Comparison of ENCODE assay signal across 9 mouse cellular contexts in genomic region chr10:81358841-81359240, GRCm38 (mm10). TPM values are rescaled to one million over a fixed set of nuclear protein-coding genes. Genes with fewer than 3 reads are reported as not detected.
DNase-seq lines count a peak whose midpoint lies in the region; ATAC-seq and TF ChIP-seq lines count a peak whose summit lies in the region.
"Had no signal": no experiment of that assay in that cellular context is flagged by ENCODE, and none has a peak within 500 bp of the region (broad histone marks: within the 10 kb centered on the region; RNA-seq: fewer than 3 reads in every experiment).

No protein-coding gene starts in this region.

- 0 out of 2 replicates have a peak, but pooled peaks cover 6% of the 10 kb centered on the region for H3K36me3 ChIP-seq in heart, postnatal 0 days (replicated peaks; ENCODE audit: control insufficient read depth, insufficient read depth, low read length)
- no peaks in the 10 kb centered on the region for H3K36me3 ChIP-seq in midbrain, embryonic 15.5 days (replicated peaks)

- H3K4me1 ChIP-seq in heart, postnatal 0 days (ENCODE audit: control insufficient read depth, insufficient read depth) = peaks cover 25% of the 10 kb centered on the region
- H3K4me1 ChIP-seq in bone marrow macrophage, adult 2 months (ENCODE audit: control insufficient read depth, insufficient read depth, low read length) = peaks cover 37% of the 10 kb centered on the region
- H3K4me1 ChIP-seq in midbrain, embryonic 15.5 days = peaks cover 36% of the 10 kb centered on the region

- no peak overlapping the region for H3K4me3 ChIP-seq in heart, postnatal 0 days (ENCODE audit: low read depth, low read length)
- peak overlapping the region; percentile 76 for H3K4me3 ChIP-seq in bone marrow macrophage, adult 2 months (ENCODE audit: insufficient read depth, low read length)
- H3K4me3 ChIP-seq in midbrain, embryonic 15.5 days = no peak overlapping the region

- TF ChIP-seq CTCF in heart, postnatal 0 days (IDR thresholded peaks at IDR 0.05; ENCODE audit: low read depth) = no peak
- no peak for TF ChIP-seq CTCF in bone marrow macrophage, adult 2 months (IDR thresholded peaks at IDR 0.05; ENCODE audit: low read depth, low read length)

- intact Hi-C loops in heart, postnatal 14 days (cut with DNase I) = loop anchor here (2.0 kb wide), 1 partner anchor 18 kb away; no protein-coding TSS in a partner anchor

- ATAC-seq in heart, postnatal 0 days (ENCODE audit: insufficient read depth, low read depth) = no peak
- ATAC-seq in midbrain, embryonic 15.5 days (replicated peaks) = no peak

- no peaks in the 10 kb centered on the region for H3K9me3 ChIP-seq in heart, postnatal 0 days (replicated peaks; ENCODE audit: control insufficient read depth, low read length)
- no peaks in the 10 kb centered on the region for H3K9me3 ChIP-seq in midbrain, embryonic 15.5 days

- 63% methylated on average over 1 of the region's 1 CpGs for WGBS in heart, postnatal 0 days
- 56% methylated on average over 1 of the region's 1 CpGs for WGBS in midbrain, embryonic 15.5 days

- H3K27ac ChIP-seq in heart, postnatal 0 days (ENCODE audit: low read depth) = no peak overlapping the region
- H3K27ac ChIP-seq in bone marrow macrophage, adult 2 months (ENCODE audit: insufficient read depth, low read depth, low read length) = peak overlapping the region; percentile 99
- no peak overlapping the region for H3K27ac ChIP-seq in midbrain, embryonic 15.5 days

- DNase-seq in heart, postnatal 0 days (ENCODE audit: low spot score) = no peak
- DNase-seq in heart, postnatal 14 days = no peak
- peak; percentile 49 to 70 for DNase-seq in kidney, adult 8-10 months
- DNase-seq in spleen, postnatal 36 days (ENCODE audit: low spot score in 2 of 2) = no peak
- no peak for DNase-seq in ovary, postnatal 10 days (ENCODE audit: low spot score)
- no peak for DNase-seq in cerebellum, postnatal 14 days
- DNase-seq: gastrocnemius, postnatal 14 days had no signal

- TF ChIP-seq POLR2A in bone marrow macrophage, adult 2 months (IDR thresholded peaks at IDR 0.05; ENCODE audit: borderline replicate concordance, low read depth, low read length) = no peak

- H3K27me3 ChIP-seq in heart, postnatal 0 days (ENCODE audit: control insufficient read depth, insufficient read depth, low read length) = no peaks in the 10 kb centered on the region
- H3K27me3 ChIP-seq in midbrain, embryonic 15.5 days (replicated peaks) = peaks cover 10% of the 10 kb centered on the region

- H3K4me2 ChIP-seq in heart, postnatal 0 days (ENCODE audit: low read depth, low read length) = peak overlapping the region; percentile 99
- peak overlapping the region; percentile 97; the same call in 1 of the 2 replicates for H3K4me2 ChIP-seq in midbrain, embryonic 15.5 days

- no peak for TF ChIP-seq EP300 in heart, postnatal 0 days (IDR thresholded peaks at IDR 0.05; ENCODE audit: low read depth)

- H3K9ac ChIP-seq in heart, postnatal 0 days (replicated peaks; ENCODE audit: low read depth, low read length) = no peak overlapping the region
- H3K9ac ChIP-seq in midbrain, embryonic 15.5 days = peak overlapping the region; percentile 82; the same call in 1 of the 2 replicates

RNA-seq across cellular contexts. Expression of gene Mfsd12, which starts 1.6 kb away (rescaled TPM):
- total RNA-seq in heart, postnatal 0 days (2014; rRNA removed; ENCODE audit: low replicate concordance) = 20.2 and 30.5 TPM in 2 replicates
- 10.3 and 11.4 TPM in 2 replicates for polyA plus RNA-seq in heart, postnatal 0 days (2015; fragmentation: Nextera tagmentation; extraction: Ambion mirVana)
- 10 to 100 TPM; 11.7 to 14.3 TPM for total RNA-seq in heart, postnatal 14 days (2021)
- polyA plus RNA-seq in bone marrow macrophage, adult 2 months (2012; ENCODE audit: insufficient read depth, insufficient read length, missing spikeins) = 80.9 and 86.2 TPM in 2 replicates
- polyA plus RNA-seq in midbrain, embryonic 15.5 days (2015; fragmentation: Nextera tagmentation; extraction: Ambion mirVana) = 19.7 and 22.5 TPM in 2 replicates

RNA-seq across cellular contexts. Expression of gene 4930404N11Rik, which starts 6.8 kb away (rescaled TPM):
- not detected in 2 replicates for total RNA-seq in heart, postnatal 0 days (2014; rRNA removed; ENCODE audit: low replicate concordance)
- 0.68 and 1.0 TPM in 2 replicates for polyA plus RNA-seq in heart, postnatal 0 days (2015; fragmentation: Nextera tagmentation; extraction: Ambion mirVana)
- total RNA-seq in heart, postnatal 14 days (2021) = 1 to 10 TPM; 1.2 to 1.3 TPM
- not detected in 2 replicates for polyA plus RNA-seq in bone marrow macrophage, adult 2 months (2012; ENCODE audit: insufficient read depth, insufficient read length, missing spikeins)
- 1.1 TPM in 2 replicates for polyA plus RNA-seq in midbrain, embryonic 15.5 days (2015; fragmentation: Nextera tagmentation; extraction: Ambion mirVana)

RNA-seq across cellular contexts. Expression of gene Hmg20b, which starts 8.6 kb away (rescaled TPM):
- 63.9 and 80.7 TPM in 2 replicates for total RNA-seq in heart, postnatal 0 days (2014; rRNA removed; ENCODE audit: low replicate concordance)
- 92.3 and 94.5 TPM in 2 replicates for polyA plus RNA-seq in heart, postnatal 0 days (2015; fragmentation: Nextera tagmentation; extraction: Ambion mirVana)
- total RNA-seq in heart, postnatal 14 days (2021) = 10 to 100 TPM; 74.0 to 82.9 TPM
- 52.2 and 53.3 TPM in 2 replicates for polyA plus RNA-seq in bone marrow macrophage, adult 2 months (2012; ENCODE audit: insufficient read depth, insufficient read length, missing spikeins)
- polyA plus RNA-seq in midbrain, embryonic 15.5 days (2015; fragmentation: Nextera tagmentation; extraction: Ambion mirVana) = 26.6 and 29.9 TPM in 2 replicates

RNA-seq across cellular contexts. Expression of gene Gipc3, which starts 15.8 kb away (rescaled TPM):
- 0.08 and 0.12 TPM in 2 replicates for total RNA-seq in heart, postnatal 0 days (2014; rRNA removed; ENCODE audit: low replicate concordance)
- polyA plus RNA-seq in heart, postnatal 0 days (2015; fragmentation: Nextera tagmentation; extraction: Ambion mirVana) = 0.16 and 0.21 TPM in 2 replicates
- total RNA-seq in heart, postnatal 14 days (2021) = 1 to 10 TPM; 5.2 to 5.5 TPM
- not detected in 2 replicates for polyA plus RNA-seq in bone marrow macrophage, adult 2 months (2012; ENCODE audit: insufficient read depth, insufficient read length, missing spikeins)
- polyA plus RNA-seq in midbrain, embryonic 15.5 days (2015; fragmentation: Nextera tagmentation; extraction: Ambion mirVana) = not detected in 2 replicates

RNA-seq across cellular contexts. Expression of gene Fzr1, which starts 19.5 kb away (rescaled TPM):
- 47.6 and 53.9 TPM in 2 replicates for total RNA-seq in heart, postnatal 0 days (2014; rRNA removed; ENCODE audit: low replicate concordance)
- 45.8 and 48.4 TPM in 2 replicates for polyA plus RNA-seq in heart, postnatal 0 days (2015; fragmentation: Nextera tagmentation; extraction: Ambion mirVana)
- 10 to 100 TPM; 30.5 to 32.7 TPM for total RNA-seq in heart, postnatal 14 days (2021)
- polyA plus RNA-seq in bone marrow macrophage, adult 2 months (2012; ENCODE audit: insufficient read depth, insufficient read length, missing spikeins) = 32.6 and 35.0 TPM in 2 replicates
- polyA plus RNA-seq in midbrain, embryonic 15.5 days (2015; fragmentation: Nextera tagmentation; extraction: Ambion mirVana) = 153 and 159 TPM in 2 replicates

Comparison
In these comparisons a context has a peak if more than half of its experiments do, and no peak if none do; other contexts are left out.
1. DNase-seq: peak in kidney, adult 8-10 months (2 of 2); none in heart, postnatal 0 days (single experiment), heart, postnatal 14 days (0 of 2), spleen, postnatal 36 days (0 of 2), ovary, postnatal 10 days (single experiment) and cerebellum, postnatal 14 days (0 of 2).